Mouse (Mus musculus): ENCODE data around the gene Med27. TPM values are rescaled to one million over a fixed set of nuclear protein-coding genes. Genes with fewer than 3 reads are reported as not detected.

Med27 gene
- total and polyA plus RNA-seq, 3 experiments: 32.1 to 36.2 (median 33.6) TPM

DNA sequence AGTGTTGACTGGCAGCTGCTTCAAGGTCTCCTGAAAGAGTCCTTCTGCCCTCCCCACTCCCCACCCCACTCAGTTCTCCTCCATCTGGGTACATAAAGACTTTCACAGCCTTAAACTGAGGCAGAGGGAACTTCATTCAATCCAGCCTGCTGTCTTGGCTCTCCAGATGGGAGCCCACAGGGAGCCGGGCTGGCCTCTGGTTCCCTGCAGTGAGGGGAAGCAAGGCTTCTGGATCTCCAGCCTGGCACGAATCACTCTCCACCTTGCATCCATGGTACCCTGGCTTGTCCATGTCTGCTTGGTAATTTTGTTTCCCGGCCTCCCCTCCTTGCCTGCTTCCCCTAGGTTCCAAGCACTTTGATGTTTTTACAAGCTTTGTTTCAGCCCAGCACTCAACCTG lies 172.8 kb downstream of the Med27 start:
- DNase-seq (ENCODE audit: extremely low read depth): no peak
- H3K4me2 ChIP-seq (ENCODE audit: insufficient read depth, low read depth, poor library complexity, severe bottlenecking): no peak overlapping the region
- H3K79me2 ChIP-seq (replicated peaks; ENCODE audit: control insufficient read depth, extremely low read depth, insufficient read depth, poor library complexity, severe bottlenecking): no peaks in the 10 kb centered on the region
- peaks cover 0 to 41% of the 10 kb centered on the region in 2 experiments for H3K36me3 ChIP-seq (replicated peaks in 1 of 2; ENCODE audit: control insufficient read depth in 1 of 2, insufficient read depth in 1 of 2, low read length in 1 of 2)
- dilution Hi-C loops (cut with MboI; ENCODE audit: extremely low pct_ligation_motif_present, extremely low pct_unique_long_range_greater_than_20kb, low sequenced_read_pairs) (no loop called here), in situ Hi-C loops (cut with MboI; ENCODE audit: low pct_ligation_motif_present, low pct_unique_long_range_greater_than_20kb, low sequenced_read_pairs) (no loop called here)
- no peaks in the 10 kb centered on the region for H3K4me1 ChIP-seq (ENCODE audit: control insufficient read depth in 1 of 2, insufficient read depth in 2 of 2)
- H3K9me3 ChIP-seq (replicated peaks; ENCODE audit: low read length): no peaks in the 10 kb centered on the region
- H3K4me3 ChIP-seq (replicated peaks in 1 of 3; ENCODE audit: low read depth in 2 of 3, low read length in 2 of 3, poor library complexity in 1 of 3): no peak overlapping the region
- no peak overlapping the region for H3K27ac ChIP-seq (ENCODE audit: insufficient read depth, low read depth)
- no peaks in the 10 kb centered on the region for H3K27me3 ChIP-seq (replicated peaks)
- TF ChIP-seq EP300 (IDR thresholded peaks at IDR 0.05; ENCODE audit: low read length) (no peak), MEF2A (IDR thresholded peaks at IDR 0.05; ENCODE audit: borderline replicate concordance, low read depth, low read length) (no peak), ETS1 (conservative IDR thresholded peaks at IDR 0.05; ENCODE audit: low read depth, low read length) (no peak), POLR2A (IDR thresholded peaks at IDR 0.05; ENCODE audit: low read depth, low read length) (no peak), MXI1 (IDR thresholded peaks at IDR 0.05; ENCODE audit: low read depth, low read length) (no peak), HCFC1 (IDR thresholded peaks at IDR 0.05; ENCODE audit: low read depth, low read length) (no peak), USF1 (IDR thresholded peaks at IDR 0.05; ENCODE audit: low read depth, low read length) (no peak), ZMIZ1 (IDR thresholded peaks at IDR 0.05; ENCODE audit: low read depth, low read length) (no peak), KAT2A (IDR thresholded peaks at IDR 0.05; ENCODE audit: insufficient replicate concordance, low read length) (no peak), CHD1 (IDR thresholded peaks at IDR 0.05; ENCODE audit: low read depth, low read length) (no peak), JUN (IDR thresholded peaks at IDR 0.05; ENCODE audit: insufficient read depth, low read depth, low read length) (no peak), GABPA (IDR thresholded peaks at IDR 0.05; ENCODE audit: insufficient replicate concordance, low read depth, low read length) (no peak), SIN3A (IDR thresholded peaks at IDR 0.05; ENCODE audit: low read length) (no peak)
- no peak overlapping the region for H3K9ac ChIP-seq (ENCODE audit: insufficient read depth, low read depth)

DNA sequence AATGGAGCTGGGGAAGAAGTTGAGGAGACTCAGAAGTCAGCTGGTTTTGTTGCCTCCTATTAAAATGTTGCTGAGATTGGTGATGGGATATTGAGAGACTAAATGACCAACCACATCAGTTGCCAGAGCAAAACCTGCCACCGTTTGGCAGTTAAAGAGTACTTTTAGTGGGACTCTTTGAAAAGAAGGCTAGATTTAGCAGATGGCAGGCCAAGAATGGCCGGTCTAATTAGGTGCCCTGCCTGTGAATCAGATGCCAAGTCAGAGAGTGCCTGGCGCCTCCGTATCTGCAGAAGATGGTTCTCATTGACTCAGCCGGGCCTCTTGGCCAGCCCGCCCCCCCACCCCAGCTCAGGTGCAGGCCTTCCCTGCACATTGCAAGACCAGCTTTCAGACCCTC lies 173.6 kb downstream of the Med27 start:
- H3K4me2 ChIP-seq (ENCODE audit: insufficient read depth, low read depth, poor library complexity, severe bottlenecking): no peak overlapping the region
- H3K9me3 ChIP-seq (replicated peaks; ENCODE audit: low read length): no peaks in the 10 kb centered on the region
- no peaks in the 10 kb centered on the region for H3K27me3 ChIP-seq (replicated peaks)
- H3K36me3 ChIP-seq (replicated peaks in 1 of 2; ENCODE audit: control insufficient read depth in 1 of 2, insufficient read depth in 1 of 2, low read length in 1 of 2): peaks cover 0 to 38% of the 10 kb centered on the region in 2 experiments
- in situ Hi-C loops (cut with MboI; ENCODE audit: low pct_ligation_motif_present, low pct_unique_long_range_greater_than_20kb, low sequenced_read_pairs) (no loop called here), dilution Hi-C loops (cut with MboI; ENCODE audit: extremely low pct_ligation_motif_present, extremely low pct_unique_long_range_greater_than_20kb, low sequenced_read_pairs) (no loop called here)
- no peak for DNase-seq (ENCODE audit: extremely low read depth)
- no peak for TF ChIP-seq JUN (IDR thresholded peaks at IDR 0.05; ENCODE audit: insufficient read depth, low read depth, low read length)
- no peak for TF ChIP-seq RAD21 (IDR thresholded peaks at IDR 0.05; ENCODE audit: low read depth, low read length)
- no peak for TF ChIP-seq EP300 (IDR thresholded peaks at IDR 0.05; ENCODE audit: low read length)
- TF ChIP-seq USF1 (IDR thresholded peaks at IDR 0.05; ENCODE audit: low read depth, low read length): no peak
- no peak for TF ChIP-seq MYC (IDR thresholded peaks at IDR 0.05; ENCODE audit: low read depth, low read length)
- TF ChIP-seq CHD1 (IDR thresholded peaks at IDR 0.05; ENCODE audit: low read depth, low read length): no peak
- no peak for TF ChIP-seq E2F4 (IDR thresholded peaks at IDR 0.05; ENCODE audit: insufficient replicate concordance, low read depth, low read length)
- TF ChIP-seq ELF1 (IDR thresholded peaks at IDR 0.05; ENCODE audit: low read depth, low read length): no peak
- TF ChIP-seq HCFC1 (IDR thresholded peaks at IDR 0.05; ENCODE audit: low read depth, low read length): no peak
- no peak for TF ChIP-seq MXI1 (IDR thresholded peaks at IDR 0.05; ENCODE audit: low read depth, low read length)
- no peak for TF ChIP-seq BHLHE40 (IDR thresholded peaks at IDR 0.05; ENCODE audit: low read depth, low read length)
- H3K4me1 ChIP-seq (ENCODE audit: control insufficient read depth in 1 of 2, insufficient read depth in 2 of 2): peaks cover 0 to 5% of the 10 kb centered on the region in 2 experiments; a peak in 1 of 4 replicates
- H3K79me2 ChIP-seq (replicated peaks; ENCODE audit: control insufficient read depth, extremely low read depth, insufficient read depth, poor library complexity, severe bottlenecking): no peaks in the 10 kb centered on the region
- no peak overlapping the region for H3K27ac ChIP-seq (ENCODE audit: insufficient read depth, low read depth)
- no peak overlapping the region for H3K4me3 ChIP-seq (replicated peaks in 1 of 3; ENCODE audit: low read depth in 2 of 3, low read length in 2 of 3, poor library complexity in 1 of 3)
- no peak overlapping the region for H3K9ac ChIP-seq (ENCODE audit: insufficient read depth, low read depth)

Data from CH12.LX (cell line).